Mouse (Mus musculus): ENCODE data around the gene Stat5a. TPM values are rescaled to one million over a fixed set of nuclear protein-coding genes. Genes with fewer than 3 reads are reported as not detected.

The Stat5a gene
- polyA plus RNA-seq (2015; fragmentation: Nextera tagmentation; extraction: Ambion mirVana), result 10.1 and 15.1 TPM in 2 replicates

- peaks cover 12% of the 10 kb centered on the region for H3K4me1 ChIP-seq (ENCODE audit: control insufficient read depth, insufficient read depth, low read length)
- no peaks in the 10 kb centered on the region for H3K36me3 ChIP-seq (ENCODE audit: control insufficient read depth, insufficient read depth)
- peaks cover 3% of the 10 kb centered on the region for H3K27me3 ChIP-seq (ENCODE audit: control insufficient read depth, insufficient read depth, low read length)
- H3K9ac ChIP-seq (ENCODE audit: low read length), result peak within 1 kb of the TSS; percentile 78
- H3K9me3 ChIP-seq (replicated peaks; ENCODE audit: control insufficient read depth, low read length), result no peaks in the 10 kb centered on the region
- peak within 1 kb of the TSS; percentile 54 for H3K27ac ChIP-seq (ENCODE audit: low read length)
- ATAC-seq (replicated peaks; ENCODE audit: extremely low read depth, insufficient read depth, low FRiP score), result no peak
- WGBS, result 49% methylated on average over 9 of the region's 9 CpGs
- H3K4me2 ChIP-seq (ENCODE audit: low read depth, low read length), result peak within 1 kb of the TSS; percentile 69
- peak within 1 kb of the TSS; percentile 62 for H3K4me3 ChIP-seq (ENCODE audit: low read length)
Measured at GRCm38 (mm10) chr11:100858935-100859578, at the start of gene Stat5a. Stat5a (plus strand) TSS chr11:100859351.

- no peak overlapping the region for H3K4me2 ChIP-seq (ENCODE audit: low read depth, low read length)
- H3K9ac ChIP-seq (ENCODE audit: low read length), result no peak overlapping the region
- H3K36me3 ChIP-seq (ENCODE audit: control insufficient read depth, insufficient read depth), result peaks cover 12% of the 10 kb centered on the region
- H3K27ac ChIP-seq (ENCODE audit: low read length), result peak overlapping the region; percentile 60
- 0 out of 2 replicates have a peak, but pooled peaks have one; percentile 28 for ATAC-seq (replicated peaks; ENCODE audit: extremely low read depth, insufficient read depth, low FRiP score)
- no peaks in the 10 kb centered on the region for H3K27me3 ChIP-seq (ENCODE audit: control insufficient read depth, insufficient read depth, low read length)
- 0 out of 2 replicates have a peak, but pooled peaks cover 7% of the 10 kb centered on the region for H3K9me3 ChIP-seq (replicated peaks; ENCODE audit: control insufficient read depth, low read length)
- 42% methylated on average over 9 of the region's 9 CpGs for WGBS
- no peak overlapping the region for H3K4me3 ChIP-seq (ENCODE audit: low read length)
- peaks cover 21% of the 10 kb centered on the region for H3K4me1 ChIP-seq (ENCODE audit: control insufficient read depth, insufficient read depth, low read length)
Measured at GRCm38 (mm10) chr11:100810516-100810915, 48.6 kb upstream of the Stat5a start.

GRCm38 (mm10) chr11:100811132-100811531 lies 48.0 kb upstream of the Stat5a start:
- Histone ChIP-seq H3K27me3 (ENCODE audit: control insufficient read depth, insufficient read depth, low read length) (no peaks in the 10 kb centered on the region), H3K27ac (ENCODE audit: low read length) (peak overlapping the region; percentile 60), H3K4me2 (ENCODE audit: low read depth, low read length) (no peak overlapping the region), H3K9ac (ENCODE audit: low read length) (no peak overlapping the region), H3K4me3 (ENCODE audit: low read length) (no peak overlapping the region), H3K36me3 (ENCODE audit: control insufficient read depth, insufficient read depth) (peaks cover 12% of the 10 kb centered on the region), H3K9me3 (replicated peaks; ENCODE audit: control insufficient read depth, low read length) (0 out of 2 replicates have a peak, but pooled peaks cover 7% of the 10 kb centered on the region), H3K4me1 (ENCODE audit: control insufficient read depth, insufficient read depth, low read length) (peaks cover 20% of the 10 kb centered on the region)
- no peak for ATAC-seq (replicated peaks; ENCODE audit: extremely low read depth, insufficient read depth, low FRiP score)
- 80% methylated on average over 2 of the region's 2 CpGs for WGBS

GRCm38 (mm10) chr11:100814498-100814897 lies 44.7 kb upstream of the Stat5a start:
- H3K27me3 ChIP-seq (ENCODE audit: control insufficient read depth, insufficient read depth, low read length), result no peaks in the 10 kb centered on the region
- peak overlapping the region; percentile 69 for H3K27ac ChIP-seq (ENCODE audit: low read length)
- H3K4me2 ChIP-seq (ENCODE audit: low read depth, low read length), result peak overlapping the region; percentile 42
- peak overlapping the region; percentile 24 for H3K4me3 ChIP-seq (ENCODE audit: low read length)
- 28% methylated on average over 13 of the region's 13 CpGs for WGBS
- H3K4me1 ChIP-seq (ENCODE audit: control insufficient read depth, insufficient read depth, low read length), result peaks cover 35% of the 10 kb centered on the region
- ATAC-seq (replicated peaks; ENCODE audit: extremely low read depth, insufficient read depth, low FRiP score), result peak; percentile 85
- 0 out of 2 replicates have a peak, but pooled peaks cover 7% of the 10 kb centered on the region for H3K9me3 ChIP-seq (replicated peaks; ENCODE audit: control insufficient read depth, low read length)
- H3K9ac ChIP-seq (ENCODE audit: low read length), result peak overlapping the region; percentile 22; the same call in 1 of the 2 replicates
- peaks cover 10% of the 10 kb centered on the region for H3K36me3 ChIP-seq (ENCODE audit: control insufficient read depth, insufficient read depth)

- H3K4me3 ChIP-seq (ENCODE audit: low read length), result no peak overlapping the region
- no peak overlapping the region for H3K27ac ChIP-seq (ENCODE audit: low read length)
- H3K36me3 ChIP-seq (ENCODE audit: control insufficient read depth, insufficient read depth), result peaks cover 7% of the 10 kb centered on the region
- 68% methylated on average over 3 of the region's 3 CpGs for WGBS
- H3K9ac ChIP-seq (ENCODE audit: low read length), result no peak overlapping the region
- H3K4me1 ChIP-seq (ENCODE audit: control insufficient read depth, insufficient read depth, low read length), result peaks cover 40% of the 10 kb centered on the region
- no peak for ATAC-seq (replicated peaks; ENCODE audit: extremely low read depth, insufficient read depth, low FRiP score)
- no peaks in the 10 kb centered on the region for H3K27me3 ChIP-seq (ENCODE audit: control insufficient read depth, insufficient read depth, low read length)
- 0 out of 2 replicates have a peak, but pooled peaks cover 5% of the 10 kb centered on the region for H3K9me3 ChIP-seq (replicated peaks; ENCODE audit: control insufficient read depth, low read length)
- H3K4me2 ChIP-seq (ENCODE audit: low read depth, low read length), result no peak overlapping the region
Measured at GRCm38 (mm10) chr11:100816342-100816741, 42.8 kb upstream of the Stat5a start.

GRCm38 (mm10) chr11:100816801-100817200 lies 42.4 kb upstream of the Stat5a start:
- Histone ChIP-seq H3K9me3 (replicated peaks; ENCODE audit: control insufficient read depth, low read length) (0 out of 2 replicates have a peak, but pooled peaks cover 4% of the 10 kb centered on the region), H3K4me3 (ENCODE audit: low read length) (no peak overlapping the region), H3K4me1 (ENCODE audit: control insufficient read depth, insufficient read depth, low read length) (peaks cover 43% of the 10 kb centered on the region), H3K27ac (ENCODE audit: low read length) (no peak overlapping the region), H3K4me2 (ENCODE audit: low read depth, low read length) (no peak overlapping the region), H3K27me3 (ENCODE audit: control insufficient read depth, insufficient read depth, low read length) (no peaks in the 10 kb centered on the region), H3K9ac (ENCODE audit: low read length) (no peak overlapping the region), H3K36me3 (ENCODE audit: control insufficient read depth, insufficient read depth) (peaks cover 6% of the 10 kb centered on the region; the same call in 1 of the 2 replicates)
- no peak for ATAC-seq (replicated peaks; ENCODE audit: extremely low read depth, insufficient read depth, low FRiP score)
- WGBS, result 44% methylated on average over 4 of the region's 4 CpGs

- Histone ChIP-seq H3K36me3 (ENCODE audit: control insufficient read depth, insufficient read depth) (0 out of 2 replicates have a peak, but pooled peaks cover under 1% of the 10 kb centered on the region), H3K27ac (ENCODE audit: low read length) (no peak overlapping the region)
- no peak for ATAC-seq (replicated peaks; ENCODE audit: extremely low read depth, insufficient read depth, low FRiP score)
Measured at GRCm38 (mm10) chr11:100817311-100817710, 41.8 kb upstream of the Stat5a start.

GRCm38 (mm10) chr11:100818359-100819012 lies 40.7 kb upstream of the Stat5a start:
- Histone ChIP-seq H3K4me1 (ENCODE audit: control insufficient read depth, insufficient read depth, low read length) (peaks cover 54% of the 10 kb centered on the region), H3K4me2 (ENCODE audit: low read depth, low read length) (no peak overlapping the region)
- 87% methylated on average over 15 of the region's 15 CpGs for WGBS

More at GRCm38 (mm10) chr11:100817311-100817710, 41.8 kb upstream of the Stat5a start:
- Histone ChIP-seq H3K27me3 (ENCODE audit: control insufficient read depth, insufficient read depth, low read length) (no peaks in the 10 kb centered on the region), H3K4me2 (ENCODE audit: low read depth, low read length) (no peak overlapping the region), H3K4me1 (ENCODE audit: control insufficient read depth, insufficient read depth, low read length) (peaks cover 47% of the 10 kb centered on the region), H3K4me3 (ENCODE audit: low read length) (no peak overlapping the region), H3K9me3 (replicated peaks; ENCODE audit: control insufficient read depth, low read length) (0 out of 2 replicates have a peak, but pooled peaks cover under 1% of the 10 kb centered on the region), H3K9ac (ENCODE audit: low read length) (no peak overlapping the region)
- 79% methylated on average over 9 of the region's 9 CpGs for WGBS

GRCm38 (mm10) chr11:100819048-100819447 lies 40.1 kb upstream of the Stat5a start:
- Histone ChIP-seq H3K4me2 (ENCODE audit: low read depth, low read length) (no peak overlapping the region), H3K9me3 (replicated peaks; ENCODE audit: control insufficient read depth, low read length) (no peaks in the 10 kb centered on the region), H3K4me3 (ENCODE audit: low read length) (no peak overlapping the region), H3K27me3 (ENCODE audit: control insufficient read depth, insufficient read depth, low read length) (no peaks in the 10 kb centered on the region), H3K4me1 (ENCODE audit: control insufficient read depth, insufficient read depth, low read length) (peaks cover 60% of the 10 kb centered on the region), H3K9ac (ENCODE audit: low read length) (no peak overlapping the region), H3K27ac (ENCODE audit: low read length) (no peak overlapping the region), H3K36me3 (ENCODE audit: control insufficient read depth, insufficient read depth) (no peaks in the 10 kb centered on the region)
- no peak for ATAC-seq (replicated peaks; ENCODE audit: extremely low read depth, insufficient read depth, low FRiP score)
- WGBS, result 81% methylated on average over 8 of the region's 8 CpGs

More at GRCm38 (mm10) chr11:100818359-100819012, 40.7 kb upstream of the Stat5a start:
- Histone ChIP-seq H3K27ac (ENCODE audit: low read length) (no peak overlapping the region), H3K4me3 (ENCODE audit: low read length) (no peak overlapping the region), H3K27me3 (ENCODE audit: control insufficient read depth, insufficient read depth, low read length) (no peaks in the 10 kb centered on the region), H3K9me3 (replicated peaks; ENCODE audit: control insufficient read depth, low read length) (no peaks in the 10 kb centered on the region), H3K36me3 (ENCODE audit: control insufficient read depth, insufficient read depth) (no peaks in the 10 kb centered on the region), H3K9ac (ENCODE audit: low read length) (no peak overlapping the region)
- no peak for ATAC-seq (replicated peaks; ENCODE audit: extremely low read depth, insufficient read depth, low FRiP score)

All from heart, embryonic 16.5 days (tissue).